Mouse (Mus musculus) stomach, postnatal 0 days (tissue): ENCODE data around the gene Timmdc1.

Experiments used
- CTCF ChIP-seq: IDR thresholded peaks from 2 replicates; pipeline ENCODE4 v1.5.1; 2016; ENCODE audit warnings: antibody characterized with exemption, low read depth, mild to moderate bottlenecking, moderate library complexity
- EP300 ChIP-seq: optimal IDR thresholded peaks from 2 replicates; pipeline ENCODE3; 2016; ENCODE audit warnings: antibody characterized with exemption

DNA sequence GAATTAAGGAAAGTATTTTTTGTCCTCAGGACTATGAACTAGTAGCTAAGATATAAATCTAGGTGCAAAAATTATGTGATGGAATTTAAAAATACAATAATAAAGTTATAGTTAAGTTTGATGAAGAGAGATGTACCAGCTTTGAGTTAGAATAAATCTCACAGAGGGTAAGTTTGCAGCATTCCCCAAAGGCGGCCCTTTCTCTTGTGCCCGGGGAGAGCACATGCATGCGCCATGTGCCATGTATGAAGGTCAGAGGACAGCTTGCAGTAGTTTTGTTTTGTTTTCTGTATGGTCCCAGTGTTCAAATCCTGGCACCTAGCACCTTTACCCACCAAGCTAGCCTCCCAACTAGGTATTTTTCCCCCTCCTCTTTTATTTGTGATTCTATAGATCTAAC is 49.0 kb upstream of the Timmdc1 start:
- TF ChIP-seq CTCF (no peak), EP300 (no peak)
